Mouse (Mus musculus): ENCODE measurements around the gene Bmpr1b.

GRCm38 (mm10) chr3:141909136-141909535, 260.1 kb downstream of the Bmpr1b start:
- TF ChIP-seq POLR2A (IDR thresholded peaks at IDR 0.05; ENCODE audit: control insufficient read depth, extremely low read depth, insufficient read depth, low read length, poor library complexity) (no peak), CTCF (IDR thresholded peaks at IDR 0.05; ENCODE audit: borderline replicate concordance, control insufficient read depth, extremely low read depth, insufficient read depth, low read length, poor library complexity) (no peak)
